Mouse (Mus musculus) liver, embryonic 16.5 days (tissue): Measurements from ENCODE around the gene Depdc1b. TPM values are rescaled to one million over a fixed set of nuclear protein-coding genes. Genes with fewer than 3 reads are reported as not detected.
A peak's percentile ranks its signal among the peaks of the same experiment; 100 is the strongest.

Source experiments
- ATAC-seq: fragments of 200-750 bp; cut with Nextera tagmentation; 2 replicates; pipeline ENCODE4 v1.8.0; 2017; ENCODE audit warnings: low read depth, mild to moderate bottlenecking, moderate number of reproducible peaks, moderate library complexity
- H3K27ac ChIP-seq: fragments of 300-500 bp; sonication (generic); 2 replicates; pipeline ENCODE4 v1.5.1; 2014; ENCODE audit warnings: mild to moderate bottlenecking, low read length
- H3K27me3 ChIP-seq: fragments of 300-500 bp; sonication (generic); 2 replicates; pipeline ENCODE4 v1.6.1; 2014; ENCODE audit warnings: low read depth, low read length, mixed read lengths; ENCODE audit not compliant: control insufficient read depth, insufficient read depth
- H3K36me3 ChIP-seq: fragments of 300-500 bp; sonication (generic); 2 replicates; pipeline ENCODE4 v1.6.1; 2014; ENCODE audit warnings: mild to moderate bottlenecking; ENCODE audit not compliant: control insufficient read depth, insufficient read depth
- H3K4me1 ChIP-seq: fragments of 300-500 bp; sonication (generic); 2 replicates; pipeline ENCODE4 v1.6.1; 2014; ENCODE audit warnings: low read depth, low read length, mixed read lengths; ENCODE audit not compliant: control insufficient read depth
- H3K4me2 ChIP-seq: fragments of 300-500 bp; sonication (generic); 2 replicates; pipeline ENCODE4 v1.6.1; 2014; ENCODE audit warnings: low read depth, low read length, mixed read lengths
- H3K4me3 ChIP-seq: fragments of 300-500 bp; sonication (generic); 2 replicates; pipeline ENCODE4 v1.5.1; 2014; ENCODE audit warnings: low read depth, mild to moderate bottlenecking, low read length
- H3K9ac ChIP-seq: fragments of 300-500 bp; sonication (generic); 2 replicates; pipeline ENCODE4 v1.6.1; 2014; ENCODE audit warnings: low read depth, low read length
- H3K9me3 ChIP-seq: fragments of 300-500 bp; sonication (generic); replicated peaks from 2 replicates; pipeline ENCODE4 v1.6.1; 2016; ENCODE audit warnings: low read length; ENCODE audit not compliant: control insufficient read depth
- WGBS: fragments of 180-500 bp; shearing (Covaris S2); extraction: QIAGEN DNeasy Blood & Tissue Kit; methylation state at CpG from one replicate; pipeline ENCODE4 v1.1.7; 2014; ENCODE audit not compliant: insufficient replicate concordance; 5-methylcytosine and 5-hydroxymethylcytosine counted together
- polyA plus RNA-seq: library from polyadenylated mRNA; unstranded; fragments of >200 nt; fragmentation: Nextera tagmentation; extraction: Ambion mirVana; gene quantifications from 2 replicates; pipeline ENCODE4 v1.2.1, GENCODE M21; 2015

Gene Depdc1b
- polyA plus RNA-seq: 12.8 and 13.3 TPM in 2 replicates

DNA sequence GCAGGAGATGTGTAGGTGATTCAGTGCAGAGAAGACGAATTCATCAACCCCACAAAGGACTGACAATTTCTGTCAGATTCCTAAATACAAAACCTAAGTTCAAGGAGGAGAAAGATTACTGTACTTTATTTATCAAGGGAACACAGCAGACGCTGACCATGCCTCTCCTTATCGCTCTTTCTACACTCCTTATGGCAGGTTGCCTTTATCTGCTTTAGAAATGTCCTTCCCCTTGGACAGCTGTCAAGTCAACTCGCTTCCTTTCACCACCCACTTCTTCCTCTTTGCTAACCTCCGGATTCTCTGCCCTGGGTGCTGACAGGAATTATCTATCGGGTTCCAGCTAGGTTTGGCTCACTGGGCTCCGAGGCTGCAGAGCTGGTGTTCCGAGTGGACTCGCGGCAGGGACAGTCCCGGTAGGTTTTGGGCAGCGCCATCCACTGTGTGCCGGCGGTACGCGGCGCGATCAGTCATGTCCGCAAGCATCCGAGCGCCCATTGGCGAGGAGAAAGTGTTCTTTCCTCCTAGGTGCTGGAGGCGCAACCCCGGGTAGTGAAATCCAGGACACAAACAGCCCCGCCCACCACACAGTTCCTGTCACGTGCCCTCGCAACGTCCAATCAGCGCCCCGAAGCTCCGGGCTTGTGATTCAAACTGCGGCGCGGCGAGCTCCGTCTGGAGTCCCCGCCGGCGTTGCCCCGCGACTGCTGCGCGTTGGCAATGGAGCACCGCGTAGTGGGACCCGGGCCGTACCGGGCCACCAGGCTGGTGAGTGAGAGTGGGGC, at the start of gene Depdc1b:
Gene Depdc1b (plus strand): TSS at position 631 of the 785 bp plus-strand sequence.
- peak; percentile 91 for ATAC-seq
- no peaks in the 10 kb centered on the region for H3K27me3 ChIP-seq

DNA sequence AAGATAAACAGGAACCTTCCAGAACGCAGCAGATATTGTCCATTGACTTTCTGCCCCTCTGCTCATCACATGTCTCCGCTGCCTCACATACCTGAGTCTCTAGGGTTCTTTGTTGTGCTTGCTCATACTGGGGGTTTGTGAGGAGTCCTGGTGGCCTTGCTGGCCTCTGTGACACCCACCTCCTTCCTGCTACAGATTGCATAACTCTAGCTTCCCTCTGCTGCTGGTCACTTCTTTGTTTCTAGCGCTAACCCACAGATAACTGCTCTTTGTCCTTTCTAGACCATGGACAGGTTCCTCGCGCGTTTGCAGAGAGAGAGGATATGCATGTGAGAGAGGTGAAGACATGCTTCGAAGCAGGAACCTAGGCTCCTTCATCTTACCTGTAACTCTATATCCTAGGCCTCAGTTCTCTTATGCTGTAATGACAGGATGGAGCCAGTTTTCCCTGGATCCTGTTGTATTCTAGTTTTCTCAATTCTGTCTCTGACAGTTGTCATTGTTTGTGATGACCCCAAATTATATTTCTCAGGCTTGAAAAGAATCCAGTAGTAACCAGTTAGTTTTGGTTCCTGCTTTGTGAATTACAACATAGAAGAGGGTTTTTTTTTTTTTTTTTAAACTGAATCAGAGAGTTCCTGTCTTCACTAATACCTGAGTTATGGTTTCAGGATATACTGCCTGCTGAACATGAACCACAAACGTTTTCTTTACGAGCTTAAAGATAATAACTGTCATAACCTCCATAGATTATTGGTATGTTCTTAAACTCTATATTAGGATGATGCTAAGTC, 48.1 kb upstream of the Depdc1b start:
- Histone ChIP-seq H3K27me3 (no peaks in the 10 kb centered on the region), H3K36me3 (no peaks in the 10 kb centered on the region), H3K9me3 (no peaks in the 10 kb centered on the region), H3K9ac (no peak overlapping the region), H3K4me3 (no peak overlapping the region), H3K4me2 (no peak overlapping the region), H3K27ac (peak overlapping the region; percentile 31; the same call in 1 of the 2 replicates), H3K4me1 (no peaks in the 10 kb centered on the region)
- peak; percentile 24; the same call in 1 of the 2 replicates for ATAC-seq
- WGBS: 35% methylated on average over 9 of the region's 9 CpGs

More for the DNA sequence above, at the start of gene Depdc1b:
- Histone ChIP-seq H3K4me3 (peak within 1 kb of the TSS; percentile 89), H3K9me3 (no peaks in the 10 kb centered on the region), H3K36me3 (no peaks in the 10 kb centered on the region), H3K9ac (peak within 1 kb of the TSS; percentile 90), H3K27ac (peak within 1 kb of the TSS; percentile 99), H3K4me2 (peak within 1 kb of the TSS; percentile 73), H3K4me1 (peaks cover 19% of the 10 kb centered on the region)
- WGBS: under 1% methylated on average over 46 of the region's 48 CpGs

DNA sequence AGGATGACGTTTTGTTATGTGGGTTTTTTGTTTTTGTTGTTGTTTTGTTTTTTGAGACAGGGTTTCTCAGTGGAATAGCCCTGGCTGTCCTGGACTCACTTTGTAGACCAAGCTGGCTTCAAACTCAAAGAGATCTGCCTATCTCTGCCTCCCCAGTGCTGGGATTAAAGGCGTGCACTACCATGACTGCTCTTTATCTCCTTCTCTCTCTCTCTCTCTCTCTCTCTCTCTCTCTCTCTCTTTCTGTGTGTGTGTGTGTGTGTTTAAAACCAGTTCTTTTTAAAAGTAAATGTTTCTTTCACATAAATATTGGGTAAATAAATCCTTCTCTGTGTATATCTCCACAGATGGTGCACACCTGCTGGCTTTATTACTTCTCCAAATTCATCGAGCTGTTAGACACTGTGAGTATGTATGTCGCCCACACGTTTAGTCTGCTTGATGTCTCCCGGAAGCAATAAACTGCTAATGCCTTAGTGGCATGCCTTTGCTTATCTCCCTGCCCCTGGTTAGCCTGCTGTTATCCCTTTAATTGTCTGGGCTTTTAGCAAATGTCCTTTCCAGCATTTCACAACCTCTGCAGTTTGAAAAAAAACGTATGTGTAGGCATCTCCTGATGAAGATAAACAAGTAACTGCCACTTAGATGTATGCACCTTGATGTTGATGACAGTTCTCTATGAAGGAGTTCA, 44.5 kb upstream of the Depdc1b start:
- no peaks in the 10 kb centered on the region for H3K27me3 ChIP-seq
- no peaks in the 10 kb centered on the region for H3K9me3 ChIP-seq
- H3K27ac ChIP-seq: no peak overlapping the region
- H3K4me2 ChIP-seq: no peak overlapping the region
- H3K36me3 ChIP-seq: no peaks in the 10 kb centered on the region
- H3K4me1 ChIP-seq: no peaks in the 10 kb centered on the region
- WGBS: 26% methylated on average over 7 of the region's 7 CpGs
- H3K9ac ChIP-seq: no peak overlapping the region
- H3K4me3 ChIP-seq: no peak overlapping the region
- ATAC-seq: no peak

DNA sequence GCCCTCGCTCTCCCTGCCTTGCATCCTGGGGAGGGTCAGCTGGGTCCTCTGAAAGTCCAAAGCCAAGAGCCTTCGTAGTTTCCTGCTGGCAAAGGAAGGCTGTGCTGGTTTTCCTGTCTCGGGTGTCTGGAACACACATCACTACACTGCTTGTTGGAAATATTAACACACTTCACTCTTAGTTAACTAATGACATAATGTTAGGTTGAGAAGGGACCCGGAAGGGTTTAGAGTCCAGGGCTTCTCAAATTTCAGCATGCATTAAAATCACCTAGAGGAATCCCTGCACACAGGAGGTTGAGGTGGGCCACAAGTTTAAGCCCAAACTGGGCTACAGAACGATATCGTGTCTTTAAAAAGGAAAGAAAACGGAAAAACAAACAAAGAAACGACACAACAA, 43.8 kb upstream of the Depdc1b start:
- no peak overlapping the region for H3K27ac ChIP-seq
- no peaks in the 10 kb centered on the region for H3K27me3 ChIP-seq
- no peaks in the 10 kb centered on the region for H3K4me1 ChIP-seq
- no peaks in the 10 kb centered on the region for H3K36me3 ChIP-seq
- ATAC-seq: no peak
- no peak overlapping the region for H3K9ac ChIP-seq
- H3K9me3 ChIP-seq: no peaks in the 10 kb centered on the region
- 60% methylated on average over 8 of the region's 8 CpGs for WGBS
- no peak overlapping the region for H3K4me3 ChIP-seq
- H3K4me2 ChIP-seq: no peak overlapping the region

DNA sequence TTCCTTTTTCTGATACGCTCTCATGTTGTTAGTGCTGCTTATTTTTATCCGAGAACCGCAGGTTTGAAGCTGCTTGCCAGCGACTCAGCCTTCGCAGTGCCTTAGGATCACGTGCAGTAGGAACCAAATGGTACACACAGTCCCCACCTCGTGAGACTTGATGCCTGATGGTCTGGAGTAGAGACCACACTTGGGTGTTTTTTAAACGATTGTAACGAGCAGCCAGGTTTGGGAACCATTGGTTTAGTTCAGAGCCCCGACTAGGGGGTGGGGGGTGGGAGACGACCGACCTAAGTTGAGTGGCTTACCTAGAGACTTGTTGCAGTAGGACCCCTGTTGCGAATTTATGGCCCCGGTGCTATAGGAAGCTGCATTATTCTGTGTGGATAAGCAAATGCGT, 43.1 kb upstream of the Depdc1b start:
- Histone ChIP-seq H3K4me1 (no peaks in the 10 kb centered on the region), H3K27ac (no peak overlapping the region), H3K27me3 (no peaks in the 10 kb centered on the region), H3K4me2 (no peak overlapping the region), H3K4me3 (no peak overlapping the region), H3K9ac (no peak overlapping the region), H3K9me3 (no peaks in the 10 kb centered on the region), H3K36me3 (no peaks in the 10 kb centered on the region)
- WGBS: 60% methylated on average over 15 of the region's 15 CpGs
- no peak for ATAC-seq

DNA sequence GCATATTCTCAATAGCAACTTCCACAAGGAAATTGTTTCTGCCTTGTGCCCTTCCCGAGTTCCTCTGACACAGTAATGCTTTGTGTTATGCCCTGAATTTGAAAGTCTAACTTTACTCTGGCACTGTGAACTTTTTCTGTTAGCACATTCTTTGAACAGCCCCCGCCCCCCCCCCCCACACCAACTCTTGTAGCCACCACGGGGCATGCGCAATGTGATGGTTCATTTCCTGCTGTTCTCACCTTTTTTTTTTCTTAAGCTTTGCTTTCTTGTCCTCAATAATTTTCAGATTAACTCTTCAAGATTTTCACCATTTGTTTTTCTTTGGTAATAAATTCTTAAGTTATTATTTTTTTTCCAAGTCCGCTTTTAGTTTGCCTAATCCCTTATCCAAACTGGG, 42.7 kb upstream of the Depdc1b start:
- H3K9me3 ChIP-seq: no peaks in the 10 kb centered on the region
- no peak for ATAC-seq
- H3K36me3 ChIP-seq: no peaks in the 10 kb centered on the region
- no peak overlapping the region for H3K4me3 ChIP-seq
- no peak overlapping the region for H3K9ac ChIP-seq
- 44% methylated on average over 5 of the region's 5 CpGs for WGBS
- no peak overlapping the region for H3K4me2 ChIP-seq
- no peaks in the 10 kb centered on the region for H3K4me1 ChIP-seq
- no peaks in the 10 kb centered on the region for H3K27me3 ChIP-seq
- H3K27ac ChIP-seq: no peak overlapping the region

DNA sequence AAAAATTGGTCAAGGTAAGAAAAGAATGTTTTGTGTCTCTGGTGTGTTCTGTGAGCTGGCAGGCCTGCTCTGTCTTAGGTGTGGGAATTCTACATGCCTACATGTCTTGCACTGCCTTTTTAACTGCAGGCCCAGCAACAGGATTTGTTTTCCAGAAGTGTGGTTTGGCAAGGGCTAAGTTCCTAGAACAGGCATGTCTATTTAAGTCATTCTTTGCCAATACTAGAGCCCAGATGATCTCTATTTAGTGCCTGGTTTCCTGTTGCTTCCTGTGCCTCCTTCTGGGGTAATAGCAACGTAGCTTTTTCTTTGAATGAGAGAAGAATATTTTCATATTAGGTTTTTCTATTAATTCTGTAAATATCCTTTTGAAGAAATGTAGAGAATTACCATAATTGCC, 39.6 kb upstream of the Depdc1b start:
- H3K9ac ChIP-seq: no peak overlapping the region
- 23% methylated on average over 1 of the region's 1 CpGs for whole genome bisulfite sequencing
- H3K4me3 ChIP-seq: no peak overlapping the region
- H3K9me3 ChIP-seq: no peaks in the 10 kb centered on the region
- no peaks in the 10 kb centered on the region for H3K27me3 ChIP-seq
- no peak overlapping the region for H3K27ac ChIP-seq
- no peak for ATAC-seq
- H3K4me2 ChIP-seq: no peak overlapping the region
- no peaks in the 10 kb centered on the region for H3K4me1 ChIP-seq
- no peaks in the 10 kb centered on the region for H3K36me3 ChIP-seq

DNA sequence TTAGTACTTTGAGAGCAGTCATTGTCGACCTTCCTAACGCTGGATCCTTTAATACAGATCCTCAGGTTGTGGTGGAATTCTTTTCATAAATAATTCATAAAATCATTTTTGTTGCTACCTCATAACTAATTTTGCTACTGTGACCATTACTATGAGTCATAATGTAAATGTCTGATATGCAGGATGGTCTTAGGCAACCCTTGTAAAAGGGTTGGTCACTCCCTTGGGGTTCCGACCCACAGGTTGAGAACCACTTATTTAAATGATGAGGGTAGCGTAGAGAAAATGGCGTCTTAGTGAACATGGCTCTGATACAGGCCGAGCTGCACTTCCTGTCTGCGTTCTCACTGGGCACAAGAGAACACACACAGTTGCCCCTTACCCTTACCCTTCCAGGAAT, 38.8 kb upstream of the Depdc1b start:
- H3K9me3 ChIP-seq: no peaks in the 10 kb centered on the region
- no peaks in the 10 kb centered on the region for H3K27me3 ChIP-seq
- no peak overlapping the region for H3K27ac ChIP-seq
- H3K9ac ChIP-seq: no peak overlapping the region
- no peak overlapping the region for H3K4me3 ChIP-seq
- no peaks in the 10 kb centered on the region for H3K36me3 ChIP-seq
- no peak overlapping the region for H3K4me2 ChIP-seq
- WGBS: 67% methylated on average over 7 of the region's 7 CpGs
- no peak for ATAC-seq
- H3K4me1 ChIP-seq: no peaks in the 10 kb centered on the region
